Mouse (Mus musculus): ENCODE data around the gene Gm12394.
"Not testable (repeated sequence)": the region's sequence is repeated elsewhere in the genome, so short reads cannot be mapped to it uniquely, and the experiment has no call there.

- not testable (repeated sequence) for TF ChIP-seq POLR2A (IDR thresholded peaks at IDR 0.05; ENCODE audit: borderline replicate concordance, extremely low read depth, low read depth, low read length); CTCF (IDR thresholded peaks at IDR 0.05; ENCODE audit: insufficient read depth, low read length)
Observed at GRCm38 (mm10) chr4:42856671-42857070, at the start of gene Gm12394.

Measured in lung, adult 2 months (tissue).